Mouse (Mus musculus) small intestine, adult 2 months (tissue): Measurements from ENCODE around the gene 9130019O22Rik.
"Not testable (repeated sequence)": the region's sequence is repeated elsewhere in the genome, so short reads cannot be mapped to it uniquely, and the experiment has no call there.

Source experiments
- CTCF ChIP-seq: fragments of 200-500 bp; IDR thresholded peaks from 2 replicates; pipeline ENCODE4 v1.5.1; 2012; ENCODE audit warnings: low read depth, mild to moderate bottlenecking, control low read depth, inconsistent platforms, low read length, moderate library complexity, mixed read lengths; ENCODE audit not compliant: insufficient replicate concordance, insufficient read length; ENCODE audit errors: extremely low read depth
- POLR2A ChIP-seq: fragments of 200-500 bp; IDR thresholded peaks from 2 replicates; pipeline ENCODE4 v1.6.1; 2012; ENCODE audit warnings: low read depth, mild to moderate bottlenecking, control low read depth, inconsistent platforms, low read length, moderate library complexity

GRCm38 (mm10) chr7:127362418-127362817, 24.5 kb downstream of the 9130019O22Rik start:
- TF ChIP-seq POLR2A = not testable (repeated sequence)
- TF ChIP-seq CTCF = peak; percentile 33; the same call in 1 of the 2 replicates
